Mouse (Mus musculus) kidney, postnatal 0 days (tissue): ENCODE data around the gene Bcat2. TPM values are rescaled to one million over a fixed set of nuclear protein-coding genes. Genes with fewer than 3 reads are reported as not detected.

ENCODE experiments used
- ATAC-seq: fragments of 200-750 bp; cut with Nextera tagmentation; replicated peaks from 2 replicates; pipeline ENCODE4 v1.8.0; 2017; ENCODE audit warnings: low read depth, moderate number of reproducible peaks, moderate TSS enrichment, moderate library complexity; ENCODE audit not compliant: low FRiP score
- DNase-seq: peaks from one replicate; pipeline ENCODE4 v3.0.0-alpha.2; 2016; ENCODE audit warnings: low spot score
- H3K27ac ChIP-seq: fragments of 300-500 bp; sonication (generic); 2 replicates; pipeline ENCODE4 v1.5.1; 2014; ENCODE audit warnings: mild to moderate bottlenecking
- H3K27me3 ChIP-seq: fragments of 300-500 bp; sonication (generic); 2 replicates; pipeline ENCODE4 v1.6.1; 2014; ENCODE audit warnings: low read length, mixed read lengths; ENCODE audit not compliant: insufficient read depth
- H3K36me3 ChIP-seq: fragments of 300-500 bp; sonication (generic); 2 replicates; pipeline ENCODE4 v1.6.1; 2014; ENCODE audit warnings: low read length, mixed read lengths; ENCODE audit not compliant: insufficient read depth
- H3K4me1 ChIP-seq: fragments of 300-500 bp; sonication (generic); replicated peaks from 2 replicates; pipeline ENCODE4 v1.6.1; 2014; ENCODE audit warnings: antibody characterized with exemption, low read length, mixed read lengths; ENCODE audit not compliant: insufficient read depth
- H3K4me2 ChIP-seq: fragments of 300-500 bp; sonication (generic); 2 replicates; pipeline ENCODE4 v1.6.1; 2014; ENCODE audit warnings: mild to moderate bottlenecking, low read length, moderate library complexity, mixed read lengths
- H3K4me3 ChIP-seq: fragments of 300-500 bp; sonication (generic); replicated peaks from 2 replicates; pipeline ENCODE4 v1.5.1; 2014; ENCODE audit warnings: low read depth, low read length
- H3K9ac ChIP-seq: fragments of 300-500 bp; sonication (generic); 2 replicates; pipeline ENCODE4 v1.6.1; 2014; ENCODE audit warnings: low read depth, low read length
- H3K9me3 ChIP-seq: fragments of 300-500 bp; sonication (generic); replicated peaks from 2 replicates; pipeline ENCODE4 v1.6.1; 2016; ENCODE audit warnings: low read length, inconsistent platforms, mixed read lengths
- CTCF ChIP-seq: IDR thresholded peaks from 2 replicates; pipeline ENCODE4 v1.5.1; 2016; ENCODE audit warnings: antibody characterized with exemption, low read depth, mild to moderate bottlenecking, moderate library complexity
- WGBS: fragments of 180-500 bp; shearing (Covaris S2); extraction: QIAGEN DNeasy Blood & Tissue Kit; methylation state at CpG from one replicate; pipeline ENCODE4 v1.1.7; 2014; 5-methylcytosine and 5-hydroxymethylcytosine counted together
- polyA plus RNA-seq: library from polyadenylated mRNA; unstranded; fragments of >200 nt; fragmentation: Nextera tagmentation; extraction: Ambion mirVana; gene quantifications from 2 replicates; pipeline ENCODE4 v1.2.1, GENCODE M21; 2015

Gene Bcat2
- polyA plus RNA-seq, 1 experiment from 2014 or later, result 92.7 TPM

DNA sequence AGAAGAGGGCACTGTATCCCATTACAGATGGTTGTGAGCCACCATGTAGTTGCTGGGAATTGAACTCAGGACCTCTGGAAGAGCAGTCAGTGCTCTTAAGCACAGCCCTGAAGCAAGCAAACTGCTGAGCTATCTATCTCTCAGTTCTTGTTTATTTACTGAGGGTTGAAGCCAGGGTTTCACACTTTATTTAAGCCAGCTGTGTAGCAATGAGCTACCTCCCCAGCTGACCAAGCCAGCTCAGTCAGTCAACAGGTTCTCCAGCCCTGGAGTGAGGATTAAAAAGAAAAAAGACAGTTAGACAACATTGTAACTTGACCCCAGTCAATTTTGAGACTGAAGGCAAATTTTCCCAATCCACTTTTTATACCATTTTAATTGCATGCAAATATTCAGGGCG lies 34.3 kb upstream of the Bcat2 start:
- peaks cover 5% of the 10 kb centered on the region for H3K4me1 ChIP-seq
- no peak overlapping the region for H3K9ac ChIP-seq
- H3K9me3 ChIP-seq, result no peaks in the 10 kb centered on the region
- no peak overlapping the region for H3K4me2 ChIP-seq
- no peaks in the 10 kb centered on the region for H3K36me3 ChIP-seq
- H3K27ac ChIP-seq, result no peak overlapping the region
- 80% methylated on average over 1 of the region's 1 CpGs for WGBS
- DNase-seq (no peak), ATAC-seq (no peak)
- H3K27me3 ChIP-seq, result no peaks in the 10 kb centered on the region
- no peak overlapping the region for H3K4me3 ChIP-seq
- TF ChIP-seq CTCF, result no peak; the same call in 1 of the 2 replicates

DNA sequence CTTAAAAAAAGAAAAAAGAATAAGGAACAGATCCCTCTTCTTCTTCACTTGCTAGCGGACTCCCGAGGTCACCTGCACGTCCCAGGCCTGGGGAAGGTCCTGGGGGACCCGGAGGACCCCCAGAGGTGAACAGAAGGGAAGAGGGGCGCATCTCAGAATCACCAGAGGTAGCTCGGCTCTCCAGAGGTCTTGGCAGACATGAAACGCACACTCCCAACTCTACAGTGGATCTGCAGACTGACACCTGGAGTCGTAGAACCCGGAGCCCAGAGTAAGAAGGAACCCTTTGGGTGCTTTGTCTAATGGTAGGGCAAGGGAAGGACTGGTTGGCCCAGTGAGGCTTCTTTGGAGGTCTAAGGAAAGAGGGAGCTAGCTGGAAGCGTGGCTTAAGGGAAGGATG lies 32.4 kb upstream of the Bcat2 start:
- no peak overlapping the region for H3K4me3 ChIP-seq
- peak overlapping the region; percentile 52; the same call in 1 of the 2 replicates for H3K9ac ChIP-seq
- no peak for TF ChIP-seq CTCF
- H3K27ac ChIP-seq, result no peak overlapping the region
- H3K36me3 ChIP-seq, result no peaks in the 10 kb centered on the region
- peaks cover 5% of the 10 kb centered on the region for H3K4me1 ChIP-seq
- H3K27me3 ChIP-seq, result no peaks in the 10 kb centered on the region
- DNase-seq (no peak), ATAC-seq (no peak)
- H3K4me2 ChIP-seq, result peak overlapping the region; percentile 82
- H3K9me3 ChIP-seq, result no peaks in the 10 kb centered on the region
- WGBS, result 80% methylated on average over 10 of the region's 10 CpGs

DNA sequence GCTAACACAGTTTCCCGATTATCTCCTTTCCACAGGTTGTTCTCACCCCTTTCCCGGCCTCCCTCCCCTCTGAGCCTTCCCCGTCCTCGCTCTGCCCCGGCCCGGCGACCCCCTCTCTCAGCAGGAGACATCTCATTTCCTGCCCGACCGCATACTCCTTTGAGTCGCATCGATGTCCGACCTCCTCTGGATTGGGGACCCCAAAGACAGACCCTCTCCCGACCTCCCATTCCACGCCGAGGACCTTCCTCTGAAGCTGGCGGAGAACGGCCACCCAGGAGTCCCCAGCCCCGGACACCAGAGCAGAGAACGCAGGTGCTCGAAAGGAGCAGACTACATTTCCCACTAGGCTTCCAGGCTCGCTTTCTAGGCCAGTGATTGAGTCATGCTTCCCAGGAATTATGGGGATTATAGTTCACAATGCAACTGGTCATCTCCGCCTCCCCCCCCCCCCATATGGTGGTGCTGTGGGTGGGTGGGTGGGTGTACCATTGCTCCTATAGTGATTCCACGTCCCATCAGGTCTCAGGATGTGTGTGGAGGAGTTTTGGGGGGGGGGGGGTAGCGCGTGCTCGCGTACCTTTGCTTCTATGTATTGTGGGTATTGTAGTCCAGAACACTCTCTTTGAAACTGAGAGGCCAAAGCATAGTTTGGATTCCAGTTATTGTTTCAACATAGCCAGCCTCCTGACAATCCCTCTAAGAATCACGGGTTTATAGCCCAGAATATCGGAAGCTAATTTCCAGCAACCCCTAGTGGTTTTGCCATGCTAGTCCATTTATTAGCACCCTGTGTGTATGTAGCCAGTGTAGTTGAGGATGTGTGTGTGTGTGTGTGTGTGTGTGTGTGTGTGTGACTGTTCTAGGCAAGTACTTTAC lies 31.6 kb upstream of the Bcat2 start:
- peak overlapping the region; percentile 51 for H3K4me3 ChIP-seq
- peak overlapping the region; percentile 52 for H3K9ac ChIP-seq
- TF ChIP-seq CTCF, result peak; percentile 64
- H3K27me3 ChIP-seq, result no peaks in the 10 kb centered on the region
- no peaks in the 10 kb centered on the region for H3K9me3 ChIP-seq
- peak overlapping the region; percentile 82 for H3K4me2 ChIP-seq
- peaks cover 5% of the 10 kb centered on the region for H3K4me1 ChIP-seq
- peak; percentile 87 for DNase-seq
- 5% methylated on average over 28 of the region's 29 CpGs for WGBS
- H3K27ac ChIP-seq, result no peak overlapping the region
- H3K36me3 ChIP-seq, result no peaks in the 10 kb centered on the region
- peak; percentile 77 for ATAC-seq

DNA sequence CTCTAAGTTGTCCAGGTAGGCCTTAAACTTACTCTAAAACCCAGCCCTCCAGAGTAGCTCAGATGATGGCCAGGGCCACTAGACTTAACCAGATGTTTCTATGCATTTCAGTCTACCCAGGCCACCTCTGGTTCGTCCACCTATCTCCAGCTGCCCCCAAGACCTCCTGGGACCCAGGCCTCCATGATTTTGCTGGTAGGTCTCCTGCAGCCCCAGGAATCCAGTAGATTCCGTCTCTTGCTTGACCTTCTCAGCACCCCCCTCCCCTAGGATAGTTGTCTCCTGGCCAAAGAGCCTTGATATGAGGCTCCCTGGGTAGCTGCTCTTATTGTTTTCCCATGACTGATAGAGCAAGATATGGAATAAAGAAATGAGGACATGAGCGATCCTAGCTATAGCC lies 30.9 kb upstream of the Bcat2 start:
- H3K4me2 ChIP-seq, result no peak overlapping the region
- no peak for TF ChIP-seq CTCF

DNA sequence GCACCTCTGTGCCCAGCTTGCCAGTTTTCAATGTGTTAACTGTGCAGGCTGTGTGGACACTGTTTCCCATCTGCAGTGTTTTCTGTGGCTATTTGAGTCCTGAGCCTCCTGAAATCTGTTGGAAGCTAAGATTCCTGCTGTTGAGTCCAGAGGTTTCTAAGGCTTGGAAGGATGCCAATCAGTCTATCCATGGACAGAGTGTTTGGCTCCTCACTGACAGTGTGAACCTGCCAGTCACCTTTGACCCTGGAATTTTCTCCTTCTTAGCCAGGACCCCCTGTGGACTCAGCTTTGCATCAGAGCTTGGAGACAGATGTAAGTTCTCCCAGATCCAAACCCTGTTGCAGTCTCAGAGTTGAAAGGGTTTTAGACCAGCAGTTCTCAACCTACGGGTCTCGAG lies 29.7 kb upstream of the Bcat2 start:
- H3K27me3 ChIP-seq, result no peaks in the 10 kb centered on the region
- no peak for TF ChIP-seq CTCF
- no peak overlapping the region for H3K4me3 ChIP-seq
- DNase-seq (no peak), ATAC-seq (no peak)
- no peak overlapping the region for H3K9ac ChIP-seq
- H3K27ac ChIP-seq, result no peak overlapping the region
- H3K4me1 ChIP-seq, result peaks cover 5% of the 10 kb centered on the region
- H3K9me3 ChIP-seq, result no peaks in the 10 kb centered on the region
- 28% methylated on average over 2 of the region's 2 CpGs for WGBS
- no peak overlapping the region for H3K4me2 ChIP-seq
- no peaks in the 10 kb centered on the region for H3K36me3 ChIP-seq

More for the DNA sequence above, 30.9 kb upstream of the Bcat2 start:
- DNase-seq (no peak), ATAC-seq (no peak)
- Histone ChIP-seq H3K4me1 (peaks cover 5% of the 10 kb centered on the region), H3K36me3 (no peaks in the 10 kb centered on the region), H3K4me3 (no peak overlapping the region), H3K9ac (no peak overlapping the region), H3K9me3 (no peaks in the 10 kb centered on the region), H3K27me3 (no peaks in the 10 kb centered on the region), H3K27ac (no peak overlapping the region; the same call in 1 of the 2 replicates)
- WGBS, result 79% methylated on average over 3 of the region's 3 CpGs

DNA sequence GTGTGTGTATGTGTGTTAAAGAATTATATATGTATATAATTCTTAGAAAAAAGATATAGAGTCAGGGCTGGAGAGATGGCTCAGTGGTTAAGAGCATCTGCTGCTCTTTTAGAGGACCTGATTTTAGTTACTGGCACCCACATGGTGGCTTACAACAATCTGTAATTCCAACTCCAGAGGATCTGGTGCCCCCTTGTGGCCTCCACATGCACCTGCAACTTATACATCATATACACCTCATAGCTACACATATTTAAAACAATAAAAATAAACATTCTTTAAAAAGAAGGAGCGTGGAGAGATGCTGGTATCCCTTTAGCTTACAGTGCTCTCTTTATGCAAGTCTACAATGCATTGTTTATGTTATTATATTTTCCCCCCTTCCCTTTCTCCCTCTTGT lies 25.4 kb upstream of the Bcat2 start:
- Histone ChIP-seq H3K4me1 (no peaks in the 10 kb centered on the region), H3K27me3 (no peaks in the 10 kb centered on the region), H3K4me3 (no peak overlapping the region), H3K27ac (no peak overlapping the region), H3K9ac (no peak overlapping the region), H3K4me2 (no peak overlapping the region), H3K36me3 (no peaks in the 10 kb centered on the region), H3K9me3 (no peaks in the 10 kb centered on the region)
- ATAC-seq, result no peak
- no peak for DNase-seq
- 97% methylated on average over 1 of the region's 1 CpGs for WGBS
- TF ChIP-seq CTCF, result peak; percentile 39; the same call in 1 of the 2 replicates
